Mouse (Mus musculus): ENCODE data around the gene Pld4.

GRCm38 (mm10) chr12:112796551-112797510 lies 36.4 kb downstream of the Pld4 start:
- no peak for TF ChIP-seq POLR2A (IDR thresholded peaks at IDR 0.05; ENCODE audit: insufficient read depth, low read depth, low read length)
- no peak for TF ChIP-seq CTCF (IDR thresholded peaks at IDR 0.05; ENCODE audit: insufficient read depth, low read depth, low read length)

Measured in olfactory bulb, adult 2 months (tissue).